Mouse (Mus musculus) lung, postnatal 0 days (tissue): ENCODE measurements around the gene Sncb. TPM values are rescaled to one million over a fixed set of nuclear protein-coding genes. Genes with fewer than 3 reads are reported as not detected.

ENCODE experiments used
- ATAC-seq: fragments of 200-750 bp; cut with Nextera tagmentation; 2 replicates; pipeline ENCODE4 v1.8.0; 2017; ENCODE audit warnings: moderate library complexity
- DNase-seq: peaks from one replicate; pipeline ENCODE4 v3.0.0-alpha.2; 2016; ENCODE audit warnings: low spot score
- H3K27ac ChIP-seq: fragments of 300-500 bp; sonication (generic); 2 replicates; pipeline ENCODE4 v1.5.1; 2014; ENCODE audit warnings: antibody characterized with exemption, mild to moderate bottlenecking, low read length, mixed read lengths
- H3K27me3 ChIP-seq: fragments of 300-500 bp; sonication (generic); replicated peaks from 2 replicates; pipeline ENCODE4 v1.6.1; 2014; ENCODE audit warnings: low read length, mixed read lengths; ENCODE audit not compliant: insufficient read depth
- H3K36me3 ChIP-seq: fragments of 300-500 bp; sonication (generic); 2 replicates; pipeline ENCODE4 v1.6.1; 2014; ENCODE audit warnings: low read length, mixed read lengths; ENCODE audit not compliant: insufficient read depth
- H3K4me1 ChIP-seq: fragments of 300-500 bp; sonication (generic); 2 replicates; pipeline ENCODE4 v1.6.1; 2014; ENCODE audit warnings: antibody characterized with exemption, low read depth, low read length, mixed read lengths; ENCODE audit not compliant: insufficient read depth
- H3K4me2 ChIP-seq: fragments of 300-500 bp; sonication (generic); replicated peaks from 2 replicates; pipeline ENCODE4 v1.6.1; 2014; ENCODE audit warnings: low read depth, mild to moderate bottlenecking, low read length, moderate library complexity, mixed read lengths
- H3K4me3 ChIP-seq: fragments of 300-500 bp; sonication (generic); 2 replicates; pipeline ENCODE4 v1.5.1; 2014; ENCODE audit warnings: low read depth, low read length
- H3K9ac ChIP-seq: fragments of 300-500 bp; sonication (generic); replicated peaks from 2 replicates; pipeline ENCODE4 v1.6.1; 2014; ENCODE audit warnings: low read depth, mild to moderate bottlenecking
- H3K9me3 ChIP-seq: fragments of 300-500 bp; sonication (generic); 2 replicates; pipeline ENCODE4 v1.6.1; 2016; ENCODE audit warnings: low read length, mixed read lengths
- CTCF ChIP-seq: IDR thresholded peaks from 2 replicates; pipeline ENCODE4 v1.5.1; 2016; ENCODE audit warnings: antibody characterized with exemption, mild to moderate bottlenecking
- EP300 ChIP-seq: IDR thresholded peaks from 2 replicates; pipeline ENCODE4 v1.6.1; 2016; ENCODE audit warnings: antibody characterized with exemption, mild to moderate bottlenecking, control low read depth
- WGBS: fragments of 180-500 bp; shearing (Covaris S2); extraction: QIAGEN DNeasy Blood & Tissue Kit; methylation state at CpG from one replicate; pipeline ENCODE4 v1.1.7; 2014; 5-methylcytosine and 5-hydroxymethylcytosine counted together
- polyA plus RNA-seq: library from polyadenylated mRNA; unstranded; fragments of >200 nt; fragmentation: Nextera tagmentation; extraction: Ambion mirVana; gene quantifications from 2 replicates; pipeline ENCODE4 v1.2.1, GENCODE M21; 2015

The Sncb gene
- polyA plus RNA-seq, 1 experiment from 2014 or later: not detected

DNA sequence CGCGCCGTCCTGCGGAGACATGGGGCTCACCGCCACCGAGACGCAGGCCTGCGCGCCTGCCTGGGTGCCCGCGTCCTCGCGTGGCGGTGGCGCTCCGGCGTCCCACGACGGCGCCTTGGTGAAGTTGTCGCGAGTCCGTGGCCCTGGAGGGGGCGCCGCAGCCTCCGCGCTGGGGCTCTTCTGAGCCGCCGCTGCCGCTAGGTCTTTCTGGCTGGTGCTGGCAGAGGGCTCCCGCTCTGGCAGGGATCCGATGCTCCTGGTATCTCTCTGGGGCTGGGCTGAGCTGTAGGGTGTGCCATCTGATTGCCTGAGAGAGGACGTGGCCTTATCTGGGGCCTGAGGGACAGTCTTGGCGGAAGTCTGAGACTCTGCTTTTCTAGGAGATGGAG, 28.2 kb downstream of the Sncb start:
- Histone ChIP-seq H3K4me1 (no peaks in the 10 kb centered on the region), H3K4me2 (peak overlapping the region; percentile 48), H3K9ac (no peak overlapping the region), H3K36me3 (no peaks in the 10 kb centered on the region), H3K9me3 (no peaks in the 10 kb centered on the region), H3K27me3 (peaks cover 26% of the 10 kb centered on the region), H3K27ac (no peak overlapping the region), H3K4me3 (no peak overlapping the region)
- DNase-seq: no peak
- no peak for ATAC-seq
- 7% methylated on average over 33 of the region's 34 CpGs for WGBS
- TF ChIP-seq EP300: no peak
- TF ChIP-seq CTCF: no peak

- Histone ChIP-seq H3K9me3 (no peaks in the 10 kb centered on the region), H3K9ac (no peak overlapping the region), H3K4me3 (peak overlapping the region; percentile 20; the same call in 1 of the 2 replicates), H3K4me1 (no peaks in the 10 kb centered on the region), H3K27me3 (peaks cover 26% of the 10 kb centered on the region), H3K4me2 (peak overlapping the region; percentile 48), H3K36me3 (no peaks in the 10 kb centered on the region), H3K27ac (no peak overlapping the region)
- under 1% methylated on average over 29 of the region's 87 CpGs for WGBS
- ATAC-seq (peak; percentile 49), DNase-seq (peak; percentile 24)
- no peak for TF ChIP-seq CTCF
- TF ChIP-seq EP300: no peak
These were observed 28.7 kb downstream of the Sncb start for GRCm38 (mm10) chr13:54737488-54738212.

DNA sequence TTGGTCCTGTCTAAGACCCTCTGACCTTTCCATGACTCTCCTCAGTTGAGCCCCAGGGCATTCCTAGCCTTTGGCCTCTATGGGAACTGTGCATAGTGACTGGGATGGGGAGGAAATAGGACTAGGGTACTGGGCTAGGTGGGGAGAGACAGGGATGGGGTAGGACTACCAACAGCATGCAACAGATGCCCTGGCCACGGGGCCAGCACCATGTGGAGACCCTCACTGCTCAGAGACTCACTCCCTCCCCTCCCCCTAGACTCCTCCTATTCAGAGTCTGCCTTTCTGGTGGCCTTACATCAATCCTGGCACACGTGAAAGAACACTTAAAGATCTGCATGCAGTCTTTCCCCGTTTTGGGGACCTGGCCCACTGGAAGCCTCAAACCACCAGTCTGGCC, 29.5 kb downstream of the Sncb start:
- Histone ChIP-seq H3K4me2 (no peak overlapping the region), H3K27me3 (peaks cover 26% of the 10 kb centered on the region), H3K36me3 (no peaks in the 10 kb centered on the region), H3K4me3 (no peak overlapping the region), H3K27ac (no peak overlapping the region), H3K9ac (no peak overlapping the region), H3K4me1 (no peaks in the 10 kb centered on the region), H3K9me3 (no peaks in the 10 kb centered on the region)
- 37% methylated on average over 3 of the region's 3 CpGs for WGBS
- ATAC-seq (no peak), DNase-seq (no peak)
- TF ChIP-seq CTCF (no peak), EP300 (no peak)

DNA sequence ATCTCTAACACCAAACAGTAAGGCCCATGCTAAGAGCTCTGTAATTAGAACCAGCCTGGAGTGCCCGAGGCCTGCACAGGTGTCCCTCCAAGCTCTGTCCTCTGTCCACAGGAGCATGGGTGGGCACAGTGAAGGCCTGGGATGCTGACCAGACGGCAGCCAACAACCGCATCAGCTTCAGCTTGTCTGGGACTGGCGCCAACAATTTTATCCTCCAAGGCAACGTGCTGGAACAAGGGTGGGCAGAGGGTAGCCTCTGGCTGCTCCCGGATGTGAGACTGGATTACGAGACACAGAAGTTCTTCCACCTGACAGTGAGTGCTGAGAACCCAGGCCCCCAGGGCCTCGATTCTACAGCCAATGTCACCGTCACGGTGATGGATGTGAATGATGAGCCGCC, 40.3 kb downstream of the Sncb start:
- WGBS: 51% methylated on average over 11 of the region's 11 CpGs
- DNase-seq: no peak
- Histone ChIP-seq H3K9me3 (no peaks in the 10 kb centered on the region), H3K27ac (no peak overlapping the region), H3K4me3 (no peak overlapping the region), H3K4me1 (no peaks in the 10 kb centered on the region), H3K36me3 (no peaks in the 10 kb centered on the region), H3K4me2 (no peak overlapping the region), H3K27me3 (no peaks in the 10 kb centered on the region), H3K9ac (no peak overlapping the region)
- no peak for ATAC-seq
- TF ChIP-seq EP300: no peak
- TF ChIP-seq CTCF: no peak

DNA sequence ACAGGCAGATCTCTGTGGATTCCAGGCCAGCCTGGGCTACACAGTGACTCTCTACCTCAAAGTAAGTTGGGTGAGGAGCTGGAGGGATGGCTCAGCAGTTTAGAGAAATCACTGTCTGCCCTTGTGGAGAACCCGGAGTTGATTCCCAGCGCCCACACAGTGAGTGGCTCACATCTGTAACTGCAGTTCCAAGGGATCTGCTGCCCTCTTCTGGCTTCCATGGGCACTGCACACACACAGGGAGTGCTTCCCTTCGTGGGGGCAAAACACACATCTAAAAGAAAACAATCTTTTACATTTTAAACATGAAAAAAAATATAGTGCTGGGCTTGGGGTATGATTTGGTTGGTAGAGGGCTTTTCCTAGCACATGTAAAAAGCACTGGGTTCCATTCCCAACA, 43.3 kb downstream of the Sncb start:
- ATAC-seq (no peak), DNase-seq (no peak)
- H3K4me3 ChIP-seq: no peak overlapping the region
- H3K9me3 ChIP-seq: no peaks in the 10 kb centered on the region
- H3K27ac ChIP-seq: no peak overlapping the region
- 90% methylated on average over 3 of the region's 3 CpGs for WGBS
- TF ChIP-seq CTCF: no peak
- TF ChIP-seq EP300: no peak
- H3K4me1 ChIP-seq: no peaks in the 10 kb centered on the region
- no peak overlapping the region for H3K4me2 ChIP-seq
- no peaks in the 10 kb centered on the region for H3K36me3 ChIP-seq
- no peak overlapping the region for H3K9ac ChIP-seq
- no peaks in the 10 kb centered on the region for H3K27me3 ChIP-seq

GRCm38 (mm10) chr13:54716916-54717315, 49.5 kb downstream of the Sncb start:
- 0% methylated on average over 5 of the region's 5 CpGs for WGBS
- Histone ChIP-seq H3K27ac (no peak overlapping the region), H3K4me3 (no peak overlapping the region), H3K9me3 (no peaks in the 10 kb centered on the region), H3K27me3 (no peaks in the 10 kb centered on the region), H3K4me1 (no peaks in the 10 kb centered on the region), H3K4me2 (no peak overlapping the region), H3K36me3 (no peaks in the 10 kb centered on the region), H3K9ac (no peak overlapping the region)
- DNase-seq (peak; percentile 47), ATAC-seq (no peak)
- peak; percentile 73 for TF ChIP-seq CTCF
- no peak for TF ChIP-seq EP300
